8 mouse cellular contexts compared by ENCODE assay signal in the genomic region with DNA sequence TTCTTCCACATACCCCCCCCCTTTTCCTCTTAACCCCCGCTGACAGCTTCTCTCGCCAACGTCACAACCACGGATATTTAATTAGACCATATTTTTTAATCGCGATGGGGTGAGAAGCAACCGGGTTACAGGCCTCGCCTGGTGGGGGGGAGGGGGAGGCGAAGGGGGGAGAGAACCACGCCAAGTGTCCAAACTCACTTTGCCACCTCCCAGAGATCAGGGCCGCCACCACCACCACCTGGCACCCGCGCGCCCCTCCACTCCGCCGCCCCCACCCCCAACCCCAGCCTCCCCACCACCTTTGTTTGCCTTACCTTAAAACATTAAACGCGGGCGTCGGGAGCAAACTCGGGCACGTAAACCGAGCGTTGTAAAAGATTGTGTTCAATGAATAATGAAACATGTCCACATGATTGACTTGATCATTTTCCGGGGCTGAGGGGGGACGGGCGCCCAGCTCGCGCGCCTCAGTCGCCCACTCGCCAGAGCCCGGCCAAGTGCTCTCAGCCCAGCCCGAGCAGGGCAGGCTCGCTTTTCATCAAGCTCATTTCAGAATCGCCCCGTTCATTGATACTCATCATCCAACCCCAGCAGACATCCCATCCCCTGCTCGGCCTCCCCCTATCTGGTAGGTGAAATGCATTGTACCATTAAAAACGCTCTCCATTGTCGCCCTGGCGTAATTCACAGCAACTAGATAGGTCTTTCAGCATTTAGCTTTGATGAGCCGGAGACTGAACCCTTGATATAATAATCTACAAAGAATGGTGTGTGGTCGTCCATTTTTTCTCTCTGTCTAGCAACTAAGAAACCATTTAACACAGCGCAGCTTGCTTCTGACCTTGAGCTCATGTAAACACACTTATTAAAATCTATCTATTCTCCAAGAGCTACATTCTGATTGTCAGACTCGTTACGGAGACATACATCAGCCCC. TPM values are rescaled to one million over a fixed set of nuclear protein-coding genes. Genes with fewer than 3 reads are reported as not detected.
DNase-seq lines count a peak whose midpoint lies in the region; ATAC-seq and TF ChIP-seq lines count a peak whose summit lies in the region.

No protein-coding gene starts in this region.

- H3K9ac ChIP-seq in forebrain, embryonic 13.5 days = peak overlapping the region; percentile 78
- peak overlapping the region; percentile 62 for H3K9ac ChIP-seq in neural tube, embryonic 11.5 days (ENCODE audit: low read length)

- peak; percentile 28 to 35 for DNase-seq in left cerebral cortex, adult 2 months (ENCODE audit: extremely low spot score in 1 of 2, low spot score in 2 of 2)
- no peak for DNase-seq in left cerebral cortex, adult 11 months (ENCODE audit: low spot score)
- DNase-seq in layer of hippocampus, postnatal 10 days (ENCODE audit: low spot score in 2 of 2) = peak; percentile 44 to 63
- DNase-seq in neural tube, embryonic 11.5 days (ENCODE audit: low spot score) = peak; percentile 74
- DNase-seq in spleen, postnatal 14 days (ENCODE audit: low spot score in 2 of 2) = no peak

- peaks cover 37% of the 10 kb centered on the region for H3K4me1 ChIP-seq in forebrain, embryonic 13.5 days
- peaks cover 13% of the 10 kb centered on the region for H3K4me1 ChIP-seq in neural tube, embryonic 11.5 days (ENCODE audit: control insufficient read depth, insufficient read depth, low read length)

- peaks cover 16% of the 10 kb centered on the region; the same call in 1 of the 2 replicates for H3K27me3 ChIP-seq in forebrain, embryonic 13.5 days
- peaks cover 6% of the 10 kb centered on the region; the same call in 1 of the 2 replicates for H3K27me3 ChIP-seq in neural tube, embryonic 11.5 days (ENCODE audit: control insufficient read depth, insufficient read depth, low read length)

- intact Hi-C loops in left cerebral cortex, adult 2 months (cut with DNase I) = loop anchor here (5.0 to 10.0 kb wide), 2 partner anchors 145 to 208 kb away; no protein-coding TSS in a partner anchor

- no peaks in the 10 kb centered on the region for H3K36me3 ChIP-seq in forebrain, embryonic 13.5 days (ENCODE audit: poor library complexity, severe bottlenecking)
- no peaks in the 10 kb centered on the region for H3K36me3 ChIP-seq in neural tube, embryonic 11.5 days (ENCODE audit: control insufficient read depth, insufficient read depth, low read length)

- peak overlapping the region; percentile 95 for H3K4me2 ChIP-seq in forebrain, embryonic 13.5 days
- H3K4me2 ChIP-seq in neural tube, embryonic 11.5 days (ENCODE audit: low read depth) = peak overlapping the region; percentile 60

- no peak for TF ChIP-seq CTCF in left cerebral cortex, adult 2 months (IDR thresholded peaks at IDR 0.05)

- WGBS in forebrain, embryonic 13.5 days = under 1% methylated on average over 46 of the region's 46 CpGs
- under 1% methylated on average over 41 of the region's 46 CpGs for WGBS in neural tube, embryonic 11.5 days

- ATAC-seq in cerebellum, adult (ENCODE audit: insufficient number of reproducible peaks, low FRiP score, low TSS enrichment) = peak; percentile 26; the same call in 1 of the 2 replicates
- ATAC-seq in forebrain, embryonic 13.5 days = peak; percentile 22; the same call in 1 of the 2 replicates
- 0 out of 2 replicates have a peak, but pooled peaks have one; percentile 5 for ATAC-seq in neural tube, embryonic 11.5 days (ENCODE audit: insufficient read depth, low FRiP score, low TSS enrichment)
- no peak for ATAC-seq in monocyte, adult 5-6 weeks (replicated peaks; ENCODE audit: insufficient number of reproducible peaks, low FRiP score, low TSS enrichment, poor library complexity, severe bottlenecking)

- H3K9me3 ChIP-seq in forebrain, embryonic 13.5 days (replicated peaks) = no peaks in the 10 kb centered on the region
- H3K9me3 ChIP-seq in neural tube, embryonic 11.5 days (ENCODE audit: control insufficient read depth, low read length) = no peaks in the 10 kb centered on the region

- peak overlapping the region; percentile 56 for H3K4me3 ChIP-seq in left cerebral cortex, adult 2 months
- H3K4me3 ChIP-seq in forebrain, embryonic 13.5 days = peak overlapping the region; percentile 61
- peak overlapping the region; percentile 58 for H3K4me3 ChIP-seq in neural tube, embryonic 11.5 days (ENCODE audit: low read depth, low read length)

- H3K27ac ChIP-seq in left cerebral cortex, adult 2 months = peak overlapping the region; percentile 72
- H3K27ac ChIP-seq in forebrain, embryonic 13.5 days = peak overlapping the region; percentile 85
- peak overlapping the region; percentile 61 for H3K27ac ChIP-seq in neural tube, embryonic 11.5 days (ENCODE audit: low read depth, low read length)

RNA-seq across cellular contexts. Expression of a gene that starts 0.8 kb away (rescaled TPM):
- total RNA-seq in left cerebral cortex, adult 2 months (2021) = 10 to 100 TPM; 35.1 to 43.5 TPM
- 39.7 and 42.0 TPM in 2 replicates for polyA plus RNA-seq in forebrain, embryonic 13.5 days (2015; fragmentation: Nextera tagmentation; extraction: Ambion mirVana)
- total RNA-seq in layer of hippocampus, postnatal 10 days (2021) = 10 to 100 TPM; 41.8 to 45.8 TPM
- 23.6 and 24.3 TPM in 2 replicates for polyA plus RNA-seq in neural tube, embryonic 11.5 days (2014; fragmentation: Nextera tagmentation; extraction: Ambion mirVana)
- not detected in 3 replicates for total RNA-seq in monocyte, adult 5-6 weeks (2017)

Comparison
In these comparisons a context has a peak if more than half of its experiments do, and no peak if none do; other contexts are left out.
1. DNase-seq: peak in left cerebral cortex, adult 2 months (2 of 2), layer of hippocampus, postnatal 10 days (2 of 2) and neural tube, embryonic 11.5 days (single experiment); none in left cerebral cortex, adult 11 months (single experiment) and spleen, postnatal 14 days (0 of 2).
2. RNA of a gene that starts 0.8 kb away (total RNA-seq): 41.8 to 45.8 TPM in layer of hippocampus, postnatal 10 days and 35.1 to 43.5 TPM in left cerebral cortex, adult 2 months; not detected in monocyte, adult 5-6 weeks; every median in the first group is over 10 times any median in the second.
3. Peak in every context shown above with its lines, with median percentiles within 50 percentile points of each other: H3K27ac ChIP-seq and H3K4me3 ChIP-seq.